Mouse (Mus musculus): ENCODE data around the gene Ano9. TPM values are rescaled to one million over a fixed set of nuclear protein-coding genes. Genes with fewer than 3 reads are reported as not detected.
A peak's percentile ranks its signal among the peaks of the same experiment; 100 is the strongest.

Gene Ano9
- polyA plus RNA-seq, 2 experiments = 0.27 to 0.30 TPM

- 80% methylated on average over 9 of the region's 9 CpGs for WGBS (ENCODE audit: insufficient replicate concordance)
- Histone ChIP-seq H3K36me3 (replicated peaks; ENCODE audit: control insufficient read depth, insufficient read depth, low read depth) (no peaks in the 10 kb centered on the region), H3K27me3 (ENCODE audit: control insufficient read depth, insufficient read depth, low read length) (no peaks in the 10 kb centered on the region), H3K4me3 (ENCODE audit: insufficient read depth in 1 of 2, low read depth in 2 of 2, low read length in 2 of 2) (no peak overlapping the region), H3K4me1 (replicated peaks; ENCODE audit: control insufficient read depth in 2 of 2, insufficient read depth in 2 of 2, low read length in 1 of 2) (peaks cover 21 to 24% of the 10 kb centered on the region in 2 experiments), H3K4me2 (ENCODE audit: low read depth) (no peak overlapping the region), H3K9ac (replicated peaks) (no peak overlapping the region), H3K9me3 (ENCODE audit: control insufficient read depth, low read length) (no peaks in the 10 kb centered on the region), H3K27ac (no peak overlapping the region)
- TF ChIP-seq EP300 (IDR thresholded peaks at IDR 0.05; ENCODE audit: low read depth) = no peak
- no peak for TF ChIP-seq CTCF (IDR thresholded peaks at IDR 0.05; ENCODE audit: low read depth)
- ATAC-seq (ENCODE audit: insufficient read depth) (no peak), DNase-seq (ENCODE audit: low read depth in 3 of 3, low spot score in 3 of 3) (no peak)
Observed at GRCm38 (mm10) chr7:141115874-141116273, 1.7 kb downstream of the Ano9 start.

GRCm38 (mm10) chr7:141103161-141103560 is 14.4 kb downstream of the Ano9 start:
- Histone ChIP-seq H3K27ac (no peak overlapping the region), H3K36me3 (replicated peaks; ENCODE audit: control insufficient read depth, insufficient read depth, low read depth) (no peaks in the 10 kb centered on the region), H3K9ac (replicated peaks) (0 out of 2 replicates have a peak overlapping the region, but pooled peaks have one; percentile 13), H3K9me3 (ENCODE audit: control insufficient read depth, low read length) (no peaks in the 10 kb centered on the region), H3K4me1 (replicated peaks; ENCODE audit: control insufficient read depth in 2 of 2, insufficient read depth in 2 of 2, low read length in 1 of 2) (peaks cover 14 to 17% of the 10 kb centered on the region in 2 experiments), H3K4me3 (ENCODE audit: insufficient read depth in 1 of 2, low read depth in 2 of 2, low read length in 2 of 2) (no peak overlapping the region), H3K27me3 (ENCODE audit: control insufficient read depth, insufficient read depth, low read length) (peaks cover 13% of the 10 kb centered on the region), H3K4me2 (ENCODE audit: low read depth) (peak overlapping the region; percentile 41)
- WGBS (ENCODE audit: insufficient replicate concordance) = 30% methylated on average over 3 of the region's 3 CpGs
- ATAC-seq (ENCODE audit: insufficient read depth) = peak; percentile 73; the same call in 1 of the 2 replicates
- peak in 1 of 3 experiments; percentile 80 for DNase-seq (ENCODE audit: low read depth in 3 of 3, low spot score in 3 of 3)
- TF ChIP-seq CTCF (IDR thresholded peaks at IDR 0.05; ENCODE audit: low read depth) (no peak), EP300 (IDR thresholded peaks at IDR 0.05; ENCODE audit: low read depth) (no peak)

- Histone ChIP-seq H3K9ac (replicated peaks) (peak within 1 kb of the TSS; percentile 1), H3K36me3 (replicated peaks; ENCODE audit: control insufficient read depth, insufficient read depth, low read depth) (no peaks in the 10 kb centered on the region), H3K27ac (no peak within 1 kb of the TSS), H3K27me3 (ENCODE audit: control insufficient read depth, insufficient read depth, low read length) (peaks cover 13% of the 10 kb centered on the region), H3K9me3 (ENCODE audit: control insufficient read depth, low read length) (no peaks in the 10 kb centered on the region), H3K4me2 (ENCODE audit: low read depth) (peak within 1 kb of the TSS; percentile 66), H3K4me1 (replicated peaks; ENCODE audit: control insufficient read depth in 2 of 2, insufficient read depth in 2 of 2, low read length in 1 of 2) (peaks cover 25 to 35% of the 10 kb centered on the region in 2 experiments), H3K4me3 (ENCODE audit: insufficient read depth in 1 of 2, low read depth in 2 of 2, low read length in 2 of 2) (peak within 1 kb of the TSS; percentile 49 to 50)
- DNase-seq (ENCODE audit: low read depth in 3 of 3, low spot score in 3 of 3) (no peak), ATAC-seq (ENCODE audit: insufficient read depth) (peak; percentile 29; the same call in 1 of the 2 replicates)
- no peak for TF ChIP-seq EP300 (IDR thresholded peaks at IDR 0.05; ENCODE audit: low read depth)
- no peak for TF ChIP-seq CTCF (IDR thresholded peaks at IDR 0.05; ENCODE audit: low read depth)
- WGBS (ENCODE audit: insufficient replicate concordance) = 3% methylated on average over 56 of the region's 56 CpGs
Observed at GRCm38 (mm10) chr7:141099911-141100691, 17.5 kb downstream of the Ano9 start, which contains the start of gene Sigirr. TSS of gene Sigirr (minus strand) at chr7:141100572.

- ATAC-seq (ENCODE audit: insufficient read depth) (no peak), DNase-seq (ENCODE audit: low read depth in 3 of 3, low spot score in 3 of 3) (no peak)
- WGBS (ENCODE audit: insufficient replicate concordance) = 55% methylated on average over 5 of the region's 5 CpGs
- H3K27me3 ChIP-seq (ENCODE audit: control insufficient read depth, insufficient read depth, low read length) = peaks cover 13% of the 10 kb centered on the region
- no peaks in the 10 kb centered on the region for H3K9me3 ChIP-seq (ENCODE audit: control insufficient read depth, low read length)
- peaks cover 19 to 29% of the 10 kb centered on the region in 2 experiments for H3K4me1 ChIP-seq (replicated peaks; ENCODE audit: control insufficient read depth in 2 of 2, insufficient read depth in 2 of 2, low read length in 1 of 2)
- no peak overlapping the region for H3K4me3 ChIP-seq (ENCODE audit: insufficient read depth in 1 of 2, low read depth in 2 of 2, low read length in 2 of 2)
- H3K4me2 ChIP-seq (ENCODE audit: low read depth) = no peak overlapping the region; the same call in 1 of the 2 replicates
- TF ChIP-seq EP300 (IDR thresholded peaks at IDR 0.05; ENCODE audit: low read depth) (no peak), CTCF (IDR thresholded peaks at IDR 0.05; ENCODE audit: low read depth) (no peak)
- no peak overlapping the region for H3K9ac ChIP-seq (replicated peaks)
- H3K27ac ChIP-seq = no peak overlapping the region
- no peaks in the 10 kb centered on the region for H3K36me3 ChIP-seq (replicated peaks; ENCODE audit: control insufficient read depth, insufficient read depth, low read depth)
Observed at GRCm38 (mm10) chr7:141097177-141097576, 20.4 kb downstream of the Ano9 start.

GRCm38 (mm10) chr7:141096649-141097056 is 21.0 kb downstream of the Ano9 start:
- H3K9me3 ChIP-seq (ENCODE audit: control insufficient read depth, low read length) = no peaks in the 10 kb centered on the region
- H3K4me3 ChIP-seq (ENCODE audit: insufficient read depth in 1 of 2, low read depth in 2 of 2, low read length in 2 of 2) = peak overlapping the region in 1 of 2 experiments; percentile 24; a peak in 2 of 4 replicates
- H3K36me3 ChIP-seq (replicated peaks; ENCODE audit: control insufficient read depth, insufficient read depth, low read depth) = no peaks in the 10 kb centered on the region
- peak; percentile 34 to 57 (median 51) for DNase-seq (ENCODE audit: low read depth in 3 of 3, low spot score in 3 of 3)
- H3K4me1 ChIP-seq (replicated peaks; ENCODE audit: control insufficient read depth in 2 of 2, insufficient read depth in 2 of 2, low read length in 1 of 2) = peaks cover 21 to 31% of the 10 kb centered on the region in 2 experiments
- ATAC-seq (ENCODE audit: insufficient read depth) = peak; percentile 41; the same call in 1 of the 2 replicates
- TF ChIP-seq CTCF (IDR thresholded peaks at IDR 0.05; ENCODE audit: low read depth) (peak; percentile 37; the same call in 1 of the 2 replicates), EP300 (IDR thresholded peaks at IDR 0.05; ENCODE audit: low read depth) (no peak)
- peak overlapping the region; percentile 4; the same call in 1 of the 2 replicates for H3K27ac ChIP-seq
- 9% methylated on average over 6 of the region's 6 CpGs for WGBS (ENCODE audit: insufficient replicate concordance)
- H3K9ac ChIP-seq (replicated peaks) = no peak overlapping the region
- peak overlapping the region; percentile 37 for H3K4me2 ChIP-seq (ENCODE audit: low read depth)
- H3K27me3 ChIP-seq (ENCODE audit: control insufficient read depth, insufficient read depth, low read length) = peaks cover 13% of the 10 kb centered on the region
